Mouse (Mus musculus): ENCODE data around the gene Fhod1. TPM values are rescaled to one million over a fixed set of nuclear protein-coding genes. Genes with fewer than 3 reads are reported as not detected.
A peak's percentile ranks its signal among the peaks of the same experiment; 100 is the strongest.

The Fhod1 gene
- polyA plus RNA-seq, 1 experiment from 2014 or later, result 18.8 TPM

DNA sequence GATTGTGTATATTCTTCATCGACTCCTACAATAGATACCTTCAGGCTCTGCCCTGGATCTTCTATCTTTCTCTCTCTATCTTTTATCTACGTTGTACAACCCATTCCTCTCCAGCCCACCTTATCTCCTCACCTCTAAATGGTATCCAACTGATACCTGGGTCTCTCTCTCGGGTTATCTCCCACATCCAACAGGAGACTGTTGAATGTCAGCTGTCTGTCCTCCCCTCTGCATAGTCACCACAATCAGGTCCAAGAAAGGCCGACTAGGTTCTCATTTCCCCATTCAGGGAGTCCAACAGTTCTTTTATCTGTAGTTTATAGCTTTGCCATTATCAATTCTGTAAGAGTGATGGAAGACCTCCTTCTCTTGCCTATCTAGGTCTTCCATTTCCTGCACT is 65.5 kb downstream of the Fhod1 start:
- Histone ChIP-seq H3K36me3 (ENCODE audit: insufficient read depth) (peaks cover 13% of the 10 kb centered on the region; the same call in 1 of the 2 replicates), H3K27ac (ENCODE audit: low read depth) (no peak overlapping the region), H3K9me3 (ENCODE audit: low read depth, low read length) (no peaks in the 10 kb centered on the region), H3K4me1 (ENCODE audit: insufficient read depth) (peaks cover 3% of the 10 kb centered on the region; the same call in 1 of the 2 replicates), H3K4me3 (ENCODE audit: low read depth, low read length) (no peak overlapping the region), H3K27me3 (ENCODE audit: insufficient read depth, low read length) (peaks cover 32% of the 10 kb centered on the region), H3K9ac (no peak overlapping the region), H3K4me2 (no peak overlapping the region)
- DNase-seq (no peak), ATAC-seq (ENCODE audit: insufficient read depth) (no peak)
- WGBS, result 77% methylated on average over 4 of the region's 4 CpGs
- TF ChIP-seq CTCF (IDR thresholded peaks at IDR 0.05; ENCODE audit: low read depth), result no peak

DNA sequence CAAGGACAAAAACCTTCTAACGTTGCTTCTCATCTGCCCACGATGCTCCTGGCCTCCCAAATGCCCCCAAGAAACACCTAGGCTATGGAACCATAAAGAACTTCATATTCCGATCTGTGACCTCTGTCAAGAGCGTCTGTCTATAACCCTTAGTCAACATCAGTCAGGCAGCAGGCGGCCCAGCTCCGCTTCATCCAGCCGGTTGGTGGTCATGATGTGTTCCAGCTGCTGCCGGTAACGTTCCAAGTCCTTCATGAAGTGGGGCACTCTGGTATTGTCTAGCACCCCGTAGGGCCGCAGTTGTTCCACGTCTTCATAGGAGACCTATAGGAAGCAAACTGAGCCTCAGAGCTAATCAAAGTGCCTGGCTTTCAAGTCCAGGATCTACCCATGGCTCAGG is 65.9 kb downstream of the Fhod1 start:
- H3K4me3 ChIP-seq (ENCODE audit: low read depth, low read length), result no peak overlapping the region
- H3K36me3 ChIP-seq (ENCODE audit: insufficient read depth), result peaks cover 13% of the 10 kb centered on the region; the same call in 1 of the 2 replicates
- ATAC-seq (ENCODE audit: insufficient read depth) (peak; percentile 25; the same call in 1 of the 2 replicates), DNase-seq (peak; percentile 83)
- H3K9ac ChIP-seq, result no peak overlapping the region
- no peak overlapping the region for H3K27ac ChIP-seq (ENCODE audit: low read depth)
- H3K4me2 ChIP-seq, result no peak overlapping the region
- TF ChIP-seq CTCF (IDR thresholded peaks at IDR 0.05; ENCODE audit: low read depth), result no peak
- H3K27me3 ChIP-seq (ENCODE audit: insufficient read depth, low read length), result peaks cover 36% of the 10 kb centered on the region
- H3K4me1 ChIP-seq (ENCODE audit: insufficient read depth), result peaks cover 3% of the 10 kb centered on the region; the same call in 1 of the 2 replicates
- no peaks in the 10 kb centered on the region for H3K9me3 ChIP-seq (ENCODE audit: low read depth, low read length)
- WGBS, result 51% methylated on average over 12 of the region's 12 CpGs

DNA sequence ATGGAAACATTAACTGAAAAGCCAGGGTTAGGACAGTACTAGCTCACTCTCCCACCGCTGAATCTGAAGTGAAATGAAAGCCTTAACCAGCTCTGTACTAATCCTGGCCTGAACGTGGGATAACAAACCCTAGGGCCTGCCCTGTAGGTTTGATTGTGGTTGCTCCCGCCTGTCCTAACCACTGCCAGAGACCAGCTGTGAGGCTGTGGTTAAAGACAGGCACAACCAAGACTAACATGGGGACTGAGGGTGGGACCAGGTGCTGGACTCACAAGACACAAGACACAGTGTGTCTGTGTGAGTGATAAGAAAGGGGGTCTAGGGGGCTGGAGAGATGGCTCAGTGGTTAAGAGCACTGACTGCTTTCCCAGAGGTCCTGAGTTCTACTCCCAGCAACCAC is 67.2 kb downstream of the Fhod1 start:
- no peak for ATAC-seq (ENCODE audit: insufficient read depth)
- 72% methylated on average over 3 of the region's 3 CpGs for WGBS
- no peaks in the 10 kb centered on the region for H3K9me3 ChIP-seq (ENCODE audit: low read depth, low read length)
- no peak overlapping the region for H3K4me2 ChIP-seq
- peaks cover 3% of the 10 kb centered on the region; the same call in 1 of the 2 replicates for H3K4me1 ChIP-seq (ENCODE audit: insufficient read depth)
- no peak overlapping the region for H3K27ac ChIP-seq (ENCODE audit: low read depth)
- H3K9ac ChIP-seq, result no peak overlapping the region
- DNase-seq, result no peak
- no peak overlapping the region for H3K4me3 ChIP-seq (ENCODE audit: low read depth, low read length)
- no peak for TF ChIP-seq CTCF (IDR thresholded peaks at IDR 0.05; ENCODE audit: low read depth)
- H3K27me3 ChIP-seq (ENCODE audit: insufficient read depth, low read length), result peaks cover 49% of the 10 kb centered on the region
- H3K36me3 ChIP-seq (ENCODE audit: insufficient read depth), result peaks cover 13% of the 10 kb centered on the region; the same call in 1 of the 2 replicates

MicroRNAs encoded within 50 kb of the gene (microRNA counts, 519-probe panel; counts per million panel counts)
- microRNA mmu-miR-328, result 2,315 counts per million, percentile 37 among the panel's probes with 10 or more counts

Small RNA genes lying within 50 kb of the gene (microRNA-seq; reads per million reads assigned to microRNA genes)
- gene Gm27320 (ENCODE audit: borderline number of aligned reads) (not detected), gene Mir328 (ENCODE audit: borderline number of aligned reads) (255 reads per million, percentile 59 among the genes with 10 or more reads in this experiment)

Other genes with a start within 250 kb of the Fhod1 start
- gene Ces4a, start 216.2 kb downstream of the Fhod1 start, polyA plus RNA-seq (2014; fragmentation: Nextera tagmentation; extraction: Ambion mirVana), result not detected in 2 replicates
- 81.4 and 85.2 TPM in 2 replicates for gene Cbfb, start 177.3 kb downstream of the Fhod1 start, polyA plus RNA-seq (2014; fragmentation: Nextera tagmentation; extraction: Ambion mirVana)
- 35.4 and 36.1 TPM in 2 replicates for gene D230025D16Rik, start 122.8 kb downstream of the Fhod1 start, polyA plus RNA-seq (2014; fragmentation: Nextera tagmentation; extraction: Ambion mirVana)
- 17.4 and 21.2 TPM in 2 replicates for gene B3gnt9, start 92.8 kb downstream of the Fhod1 start, polyA plus RNA-seq (2014; fragmentation: Nextera tagmentation; extraction: Ambion mirVana)
- 24.3 and 26.1 TPM in 2 replicates for gene Tradd, start 83.3 kb downstream of the Fhod1 start, polyA plus RNA-seq (2014; fragmentation: Nextera tagmentation; extraction: Ambion mirVana)
- 3.8 and 4.6 TPM in 2 replicates for gene Fbxl8, start 83.3 kb downstream of the Fhod1 start, polyA plus RNA-seq (2014; fragmentation: Nextera tagmentation; extraction: Ambion mirVana)
- gene Hsf4, start 78.2 kb downstream of the Fhod1 start, polyA plus RNA-seq (2014; fragmentation: Nextera tagmentation; extraction: Ambion mirVana), result 0.33 and 0.34 TPM in 2 replicates
- gene Nol3, start 71.8 kb downstream of the Fhod1 start, polyA plus RNA-seq (2014; fragmentation: Nextera tagmentation; extraction: Ambion mirVana), result 0.61 and 1.1 TPM in 2 replicates
- 9.0 and 9.5 TPM in 2 replicates for gene 4931428F04Rik, start 58.1 kb downstream of the Fhod1 start, polyA plus RNA-seq (2014; fragmentation: Nextera tagmentation; extraction: Ambion mirVana)
- 31.9 and 33.3 TPM in 2 replicates for gene Exoc3l, start 51.9 kb downstream of the Fhod1 start, polyA plus RNA-seq (2014; fragmentation: Nextera tagmentation; extraction: Ambion mirVana)
- 102 and 112 TPM in 2 replicates for gene E2f4, start 50.3 kb downstream of the Fhod1 start, polyA plus RNA-seq (2014; fragmentation: Nextera tagmentation; extraction: Ambion mirVana)
- gene Elmo3, start 42.4 kb downstream of the Fhod1 start, polyA plus RNA-seq (2014; fragmentation: Nextera tagmentation; extraction: Ambion mirVana), result 5.2 and 8.0 TPM in 2 replicates
- 2.7 and 3.1 TPM in 2 replicates for gene Lrrc29, start 21.7 kb downstream of the Fhod1 start, polyA plus RNA-seq (2014; fragmentation: Nextera tagmentation; extraction: Ambion mirVana)
- 108 and 115 TPM in 2 replicates for gene Tmem208, start 21.6 kb downstream of the Fhod1 start, polyA plus RNA-seq (2014; fragmentation: Nextera tagmentation; extraction: Ambion mirVana)
- 9.9 and 10.9 TPM in 2 replicates for gene Slc9a5, start 890 bp upstream of the Fhod1 start, polyA plus RNA-seq (2014; fragmentation: Nextera tagmentation; extraction: Ambion mirVana)
- gene Plekhg4, start 25.3 kb upstream of the Fhod1 start, polyA plus RNA-seq (2014; fragmentation: Nextera tagmentation; extraction: Ambion mirVana), result 1.8 and 1.9 TPM in 2 replicates
- gene Kctd19, start 65.5 kb upstream of the Fhod1 start, polyA plus RNA-seq (2014; fragmentation: Nextera tagmentation; extraction: Ambion mirVana), result 0.12 and 0.32 TPM in 2 replicates
- gene Lrrc36, start 65.6 kb upstream of the Fhod1 start, polyA plus RNA-seq (2014; fragmentation: Nextera tagmentation; extraction: Ambion mirVana), result 0.34 and 0.50 TPM in 2 replicates
- gene Tppp3, start 123.6 kb upstream of the Fhod1 start, polyA plus RNA-seq (2014; fragmentation: Nextera tagmentation; extraction: Ambion mirVana), result 41.1 and 42.3 TPM in 2 replicates
- gene Zdhhc1, start 148.9 kb upstream of the Fhod1 start, polyA plus RNA-seq (2014; fragmentation: Nextera tagmentation; extraction: Ambion mirVana), result 40.0 and 41.9 TPM in 2 replicates
- 4.8 and 5.9 TPM in 2 replicates for gene Hsd11b2, start 170.8 kb upstream of the Fhod1 start, polyA plus RNA-seq (2014; fragmentation: Nextera tagmentation; extraction: Ambion mirVana)
- gene Atp6v0d1, start 218.1 kb upstream of the Fhod1 start, polyA plus RNA-seq (2014; fragmentation: Nextera tagmentation; extraction: Ambion mirVana), result 74.6 and 81.0 TPM in 2 replicates